Mouse (Mus musculus): ENCODE measurements around the gene Slc25a48. TPM values are rescaled to one million over a fixed set of nuclear protein-coding genes. Genes with fewer than 3 reads are reported as not detected.

Gene Slc25a48
- polyA plus RNA-seq, 1 experiment from 2014 or later, result not detected

DNA sequence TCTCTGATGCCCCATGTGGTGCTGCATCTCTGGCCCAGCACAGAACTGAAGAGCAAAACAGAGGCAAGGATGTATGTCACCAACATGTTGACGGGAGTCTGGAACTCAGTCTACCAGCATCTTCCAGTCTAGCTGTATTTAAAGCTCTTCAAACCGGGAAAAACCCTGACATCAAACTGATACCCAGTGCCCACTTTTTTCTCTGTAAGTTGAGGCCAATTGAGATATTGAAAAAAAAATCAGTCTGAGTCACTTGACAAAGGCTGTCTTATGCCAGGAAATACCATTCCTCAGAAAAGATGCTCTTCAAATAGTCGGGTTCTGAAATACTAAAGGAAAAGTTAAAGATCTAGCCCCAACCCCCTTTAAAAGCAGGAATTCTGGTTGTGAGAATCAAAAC is 44.0 kb downstream of the Slc25a48 start, which contains the start of gene Il9:
TSS of gene Il9 (minus strand) at position 101 of the 400 bp plus-strand sequence.
- H3K4me2 ChIP-seq (replicated peaks), result no peak within 1 kb of the TSS
- H3K27me3 ChIP-seq, result no peaks in the 10 kb centered on the region
- H3K4me1 ChIP-seq (replicated peaks), result no peaks in the 10 kb centered on the region
- 86% methylated on average over 3 of the region's 3 CpGs for WGBS
- no peak within 1 kb of the TSS for H3K27ac ChIP-seq
- H3K36me3 ChIP-seq, result no peaks in the 10 kb centered on the region
- no peak for ATAC-seq
- no peak within 1 kb of the TSS for H3K4me3 ChIP-seq (replicated peaks)
- H3K9me3 ChIP-seq, result no peaks in the 10 kb centered on the region
- no peak within 1 kb of the TSS for H3K9ac ChIP-seq (replicated peaks)

DNA sequence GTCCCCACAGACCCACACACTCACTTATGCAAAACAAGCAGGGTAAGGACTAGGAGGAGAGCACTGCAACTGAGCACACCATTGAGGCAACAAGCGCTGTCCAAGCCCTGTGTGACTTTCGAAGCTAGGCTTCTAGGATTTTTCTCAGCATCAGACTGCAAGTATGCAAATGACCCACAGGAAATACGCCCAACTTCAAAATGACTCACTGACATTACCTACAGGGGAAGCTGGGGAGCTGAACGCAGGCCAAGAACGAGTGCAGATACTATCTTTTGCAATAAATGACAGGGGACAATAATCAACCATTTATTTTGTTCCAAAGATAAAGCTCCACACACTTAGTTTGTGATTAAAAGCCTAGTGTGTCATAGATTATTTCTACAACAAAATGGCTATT is 49.9 kb downstream of the Slc25a48 start:
- WGBS, result 80% methylated on average over 5 of the region's 5 CpGs
- H3K4me3 ChIP-seq (replicated peaks), result no peak overlapping the region
- no peaks in the 10 kb centered on the region for H3K27me3 ChIP-seq

DNA sequence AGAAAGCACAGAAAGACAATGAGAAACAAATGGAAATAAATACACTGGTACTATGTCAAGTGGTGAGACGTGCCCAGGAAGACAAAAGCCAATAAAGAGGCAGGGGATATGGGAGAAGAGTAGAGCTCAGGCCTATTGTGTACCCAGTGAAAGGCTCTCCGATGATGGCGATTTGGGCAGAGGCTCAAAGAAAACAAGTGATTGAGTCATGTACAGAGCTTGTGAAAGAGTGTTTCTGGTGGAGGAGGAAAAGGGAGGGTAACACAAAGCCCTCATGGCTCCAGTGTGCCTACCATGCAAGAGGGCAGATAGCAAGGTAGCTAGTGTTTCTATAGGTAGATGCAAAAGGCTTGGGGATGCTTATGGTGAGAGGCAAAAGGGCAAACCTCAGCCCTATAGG is 56.3 kb downstream of the Slc25a48 start:
- no peak for ATAC-seq
- H3K27me3 ChIP-seq, result no peaks in the 10 kb centered on the region
- no peaks in the 10 kb centered on the region for H3K36me3 ChIP-seq
- H3K4me1 ChIP-seq (replicated peaks), result no peaks in the 10 kb centered on the region
- H3K4me2 ChIP-seq (replicated peaks), result no peak overlapping the region
- 0 out of 2 replicates have a peak, but pooled peaks cover 6% of the 10 kb centered on the region for H3K9me3 ChIP-seq
- H3K9ac ChIP-seq (replicated peaks), result no peak overlapping the region
- 26% methylated on average over 3 of the region's 3 CpGs for WGBS
- no peak overlapping the region for H3K27ac ChIP-seq
- no peak overlapping the region for H3K4me3 ChIP-seq (replicated peaks)

More for the DNA sequence above, 49.9 kb downstream of the Slc25a48 start:
- no peak overlapping the region for H3K4me2 ChIP-seq (replicated peaks)
- no peaks in the 10 kb centered on the region for H3K4me1 ChIP-seq (replicated peaks)
- no peak for ATAC-seq
- no peaks in the 10 kb centered on the region for H3K36me3 ChIP-seq
- H3K9ac ChIP-seq (replicated peaks), result no peak overlapping the region
- 0 out of 2 replicates have a peak, but pooled peaks cover 7% of the 10 kb centered on the region for H3K9me3 ChIP-seq
- H3K27ac ChIP-seq, result no peak overlapping the region

DNA sequence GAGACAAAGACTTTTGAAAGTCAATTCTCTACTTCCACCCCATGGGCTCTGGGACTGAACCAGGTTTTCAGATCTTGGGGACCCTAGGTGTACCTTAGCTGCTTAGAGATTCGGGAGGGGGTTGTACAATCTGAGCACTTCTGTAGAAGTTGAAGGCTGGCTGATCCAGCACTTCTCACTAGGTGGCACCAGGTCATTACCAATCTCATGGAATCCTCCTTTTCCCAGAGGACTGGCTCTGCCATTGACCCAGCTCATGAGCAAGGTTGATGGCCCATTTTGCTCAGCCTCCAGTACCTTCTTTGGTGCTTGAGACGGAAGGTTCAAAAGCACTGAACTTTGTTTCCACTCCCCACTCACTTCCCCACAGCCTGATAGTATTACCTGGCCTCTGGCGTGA is 62.0 kb downstream of the Slc25a48 start:
- 79% methylated on average over 3 of the region's 3 CpGs for WGBS
- ATAC-seq, result no peak
- no peak overlapping the region for H3K4me3 ChIP-seq (replicated peaks)
- H3K4me2 ChIP-seq (replicated peaks), result no peak overlapping the region
- H3K27ac ChIP-seq, result no peak overlapping the region
- no peaks in the 10 kb centered on the region for H3K9me3 ChIP-seq
- no peaks in the 10 kb centered on the region for H3K4me1 ChIP-seq (replicated peaks)
- no peaks in the 10 kb centered on the region for H3K36me3 ChIP-seq
- no peak overlapping the region for H3K9ac ChIP-seq (replicated peaks)
- no peaks in the 10 kb centered on the region for H3K27me3 ChIP-seq

DNA sequence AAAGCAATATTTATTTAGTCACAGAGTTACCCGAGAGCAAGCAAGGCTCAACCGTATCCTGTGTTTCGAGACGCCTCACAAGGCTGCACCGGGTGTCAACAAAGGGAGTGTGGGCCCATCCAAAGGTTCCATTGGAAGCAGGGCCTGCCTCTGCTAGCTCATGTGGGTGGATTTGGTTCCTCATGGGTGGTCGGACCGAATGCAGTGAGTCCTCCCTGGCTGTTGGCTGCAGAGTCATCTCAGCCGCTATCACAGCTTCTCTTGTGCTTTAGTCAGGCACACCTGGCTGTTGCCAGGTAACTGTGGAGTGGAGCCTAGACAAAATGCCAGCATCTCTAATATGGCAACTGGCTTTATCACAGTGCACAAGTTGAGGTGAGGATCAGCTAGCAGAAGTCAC is 62.5 kb downstream of the Slc25a48 start:
- Histone ChIP-seq H3K4me3 (replicated peaks) (no peak overlapping the region), H3K27ac (no peak overlapping the region), H3K9ac (replicated peaks) (no peak overlapping the region), H3K9me3 (no peaks in the 10 kb centered on the region), H3K27me3 (no peaks in the 10 kb centered on the region), H3K4me2 (replicated peaks) (no peak overlapping the region), H3K4me1 (replicated peaks) (no peaks in the 10 kb centered on the region), H3K36me3 (no peaks in the 10 kb centered on the region)
- no peak for ATAC-seq
- WGBS, result 91% methylated on average over 8 of the region's 8 CpGs

DNA sequence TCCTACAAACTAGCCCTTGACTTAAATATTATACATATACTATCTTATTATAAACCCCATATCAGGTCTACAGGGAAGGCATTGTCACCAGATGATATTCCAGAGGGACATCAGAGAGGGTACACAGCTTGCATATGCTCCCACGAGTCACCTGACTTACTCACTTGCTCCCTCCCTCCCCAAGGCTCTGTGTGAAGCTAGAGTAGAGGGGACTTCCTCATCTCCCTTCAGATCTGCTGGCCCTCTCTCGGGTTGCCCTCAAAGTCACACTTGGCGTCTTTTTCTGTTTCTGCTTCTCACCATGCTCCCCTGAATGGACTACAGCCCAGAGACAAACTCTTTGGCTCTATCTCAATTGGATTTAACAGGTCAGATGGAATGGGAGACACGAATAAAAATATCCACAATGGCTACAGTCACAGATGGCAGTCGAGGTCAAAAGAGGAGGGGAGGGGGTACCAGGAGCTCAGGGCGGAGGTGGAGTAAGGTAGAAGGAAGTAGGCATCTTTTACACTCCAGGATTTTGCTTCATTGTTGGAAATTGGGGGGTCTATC is 63.8 kb downstream of the Slc25a48 start:
- WGBS, result 74% methylated on average over 6 of the region's 6 CpGs
- H3K27me3 ChIP-seq, result no peaks in the 10 kb centered on the region
- no peak overlapping the region for H3K9ac ChIP-seq (replicated peaks)
- H3K36me3 ChIP-seq, result no peaks in the 10 kb centered on the region
- ATAC-seq, result no peak
- H3K4me1 ChIP-seq (replicated peaks), result no peaks in the 10 kb centered on the region
- H3K27ac ChIP-seq, result no peak overlapping the region
- no peak overlapping the region for H3K4me3 ChIP-seq (replicated peaks)
- no peak overlapping the region for H3K4me2 ChIP-seq (replicated peaks)
- H3K9me3 ChIP-seq, result no peaks in the 10 kb centered on the region

DNA sequence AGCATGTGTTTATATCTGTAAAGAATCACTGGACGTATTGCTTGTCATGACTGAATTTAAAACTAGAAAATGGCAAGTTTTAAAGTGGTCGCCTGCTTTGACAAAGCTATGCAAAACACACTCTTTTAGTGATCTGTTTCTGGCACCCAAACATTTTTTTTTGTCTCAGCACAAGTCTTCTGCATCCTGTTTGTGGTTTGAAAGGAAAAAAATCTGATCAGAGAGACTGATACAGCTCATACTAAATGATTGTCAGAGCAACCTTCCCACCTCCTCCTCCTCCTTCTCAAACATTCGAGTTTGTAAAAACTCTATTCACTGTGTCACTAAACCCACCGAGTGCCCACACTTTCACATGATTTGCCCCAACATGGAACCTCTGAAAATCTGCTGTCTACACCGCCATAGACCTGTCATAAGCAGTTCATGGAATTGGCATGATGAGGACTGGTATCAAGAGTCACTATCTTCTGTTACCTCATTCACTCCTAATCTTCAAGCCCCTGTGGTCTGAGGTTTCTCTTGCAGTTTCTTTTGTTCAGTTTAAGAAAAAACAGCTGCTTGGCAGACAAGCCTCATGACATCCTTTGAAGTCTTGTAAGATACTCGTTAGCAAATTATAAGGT is 68.8 kb downstream of the Slc25a48 start:
- Histone ChIP-seq H3K27me3 (no peaks in the 10 kb centered on the region), H3K4me2 (replicated peaks) (no peak overlapping the region), H3K9ac (replicated peaks) (no peak overlapping the region), H3K27ac (no peak overlapping the region), H3K9me3 (no peaks in the 10 kb centered on the region), H3K4me1 (replicated peaks) (no peaks in the 10 kb centered on the region), H3K4me3 (replicated peaks) (no peak overlapping the region), H3K36me3 (no peaks in the 10 kb centered on the region)
- no peak for ATAC-seq
- 80% methylated on average over 6 of the region's 6 CpGs for WGBS

DNA sequence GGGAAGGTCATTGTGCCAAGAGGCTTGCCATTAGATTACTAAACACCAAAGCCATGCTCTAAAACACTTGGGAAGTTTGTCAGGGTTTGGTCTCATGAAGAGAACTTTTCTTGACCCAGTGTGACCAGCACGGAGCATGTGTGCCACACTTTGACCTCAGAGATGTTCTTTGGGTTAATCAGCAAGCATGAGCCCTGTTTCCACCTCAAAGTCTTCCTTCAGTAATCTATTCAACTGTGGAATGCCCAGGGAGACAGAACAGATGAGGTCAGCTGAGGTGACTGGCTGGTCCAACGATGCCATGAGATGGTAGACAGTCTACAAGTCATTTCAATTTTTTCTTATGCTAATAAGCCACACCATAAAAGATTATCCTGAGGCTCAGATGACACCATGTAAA is 71.6 kb downstream of the Slc25a48 start:
- H3K9me3 ChIP-seq, result no peaks in the 10 kb centered on the region
- H3K4me2 ChIP-seq (replicated peaks), result no peak overlapping the region
- ATAC-seq, result no peak
- WGBS, result 82% methylated on average over 2 of the region's 2 CpGs
- no peak overlapping the region for H3K4me3 ChIP-seq (replicated peaks)
- H3K27me3 ChIP-seq, result no peaks in the 10 kb centered on the region
- no peaks in the 10 kb centered on the region for H3K36me3 ChIP-seq
- H3K9ac ChIP-seq (replicated peaks), result no peak overlapping the region
- H3K27ac ChIP-seq, result no peak overlapping the region
- no peaks in the 10 kb centered on the region for H3K4me1 ChIP-seq (replicated peaks)

DNA sequence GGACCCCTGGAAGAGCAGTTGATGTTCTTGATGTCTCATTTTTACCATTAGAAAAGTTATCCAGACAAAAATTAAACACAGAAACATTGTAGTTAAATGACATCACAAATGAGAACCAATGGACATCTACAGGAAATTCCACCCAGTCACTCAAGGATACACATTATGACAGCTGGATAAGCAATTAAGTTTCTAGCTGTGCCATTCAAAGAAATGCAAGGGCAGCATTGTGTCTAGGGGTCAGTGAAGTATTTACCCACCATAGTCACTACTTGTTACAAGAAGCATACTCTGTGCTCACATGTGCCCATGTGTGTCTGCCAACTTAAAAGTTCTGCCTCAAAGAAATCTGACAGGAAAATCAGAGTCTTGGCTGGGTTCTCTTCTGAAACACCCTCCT is 75.4 kb downstream of the Slc25a48 start:
- Histone ChIP-seq H3K27ac (no peak overlapping the region), H3K27me3 (no peaks in the 10 kb centered on the region)
- ATAC-seq, result no peak

DNA sequence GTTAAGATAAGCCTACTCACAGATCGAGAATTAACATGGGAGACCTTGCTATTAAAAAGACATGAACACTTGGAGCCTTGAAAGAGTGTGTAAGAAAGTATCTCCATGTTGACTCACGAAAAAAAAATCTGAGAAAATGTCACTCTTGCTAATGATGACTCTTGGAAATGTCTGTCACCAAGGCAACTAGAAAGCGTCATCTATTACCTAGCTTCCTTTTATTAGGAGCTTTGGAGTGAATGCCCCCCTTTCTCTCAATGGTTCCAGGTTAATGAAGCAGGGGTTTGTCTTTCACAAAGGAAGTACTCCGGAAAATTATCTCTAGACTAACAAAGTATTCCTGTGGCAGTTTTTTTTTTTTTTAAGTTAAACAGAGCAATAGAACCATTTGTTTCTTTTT is 78.2 kb downstream of the Slc25a48 start:
- Histone ChIP-seq H3K27ac (no peak overlapping the region), H3K4me2 (replicated peaks) (no peak overlapping the region), H3K4me1 (replicated peaks) (0 out of 2 replicates have a peak, but pooled peaks cover 5% of the 10 kb centered on the region), H3K27me3 (no peaks in the 10 kb centered on the region), H3K36me3 (no peaks in the 10 kb centered on the region), H3K4me3 (replicated peaks) (no peak overlapping the region), H3K9me3 (no peaks in the 10 kb centered on the region), H3K9ac (replicated peaks) (no peak overlapping the region)
- WGBS, result 61% methylated on average over 4 of the region's 4 CpGs
- ATAC-seq, result no peak

More for the DNA sequence above, 75.4 kb downstream of the Slc25a48 start:
- no peaks in the 10 kb centered on the region for H3K9me3 ChIP-seq
- no peak overlapping the region for H3K4me2 ChIP-seq (replicated peaks)
- no peak overlapping the region for H3K9ac ChIP-seq (replicated peaks)
- no peak overlapping the region for H3K4me3 ChIP-seq (replicated peaks)
- H3K36me3 ChIP-seq, result no peaks in the 10 kb centered on the region
- 0 out of 2 replicates have a peak, but pooled peaks cover 5% of the 10 kb centered on the region for H3K4me1 ChIP-seq (replicated peaks)

DNA sequence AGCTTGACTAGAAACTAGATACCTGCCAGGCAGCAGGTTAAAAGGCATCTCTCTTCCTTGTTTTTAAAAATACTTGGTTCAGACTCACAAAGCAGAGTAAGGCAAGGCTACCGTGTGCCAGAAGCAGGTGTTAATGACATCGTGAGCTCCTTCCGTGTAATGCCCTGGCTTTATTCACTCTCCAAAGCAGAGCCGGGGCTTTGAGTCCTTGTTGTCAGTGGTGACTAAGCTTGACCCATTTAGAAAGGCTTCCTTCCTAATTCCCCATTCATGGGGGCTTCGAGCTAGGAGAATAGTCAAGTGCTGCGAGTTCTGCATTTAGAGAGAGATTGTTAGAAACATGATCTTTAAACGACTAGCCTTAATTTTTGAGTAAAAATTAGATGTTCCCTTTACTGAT is 78.7 kb downstream of the Slc25a48 start:
- no peak overlapping the region for H3K4me3 ChIP-seq (replicated peaks)
- H3K27me3 ChIP-seq, result no peaks in the 10 kb centered on the region
- H3K9ac ChIP-seq (replicated peaks), result no peak overlapping the region
- H3K4me1 ChIP-seq (replicated peaks), result 0 out of 2 replicates have a peak, but pooled peaks cover 5% of the 10 kb centered on the region
- H3K27ac ChIP-seq, result no peak overlapping the region
- no peak overlapping the region for H3K4me2 ChIP-seq (replicated peaks)
- H3K36me3 ChIP-seq, result no peaks in the 10 kb centered on the region
- H3K9me3 ChIP-seq, result no peaks in the 10 kb centered on the region
- no peak for ATAC-seq
- WGBS, result 13% methylated on average over 7 of the region's 7 CpGs

DNA sequence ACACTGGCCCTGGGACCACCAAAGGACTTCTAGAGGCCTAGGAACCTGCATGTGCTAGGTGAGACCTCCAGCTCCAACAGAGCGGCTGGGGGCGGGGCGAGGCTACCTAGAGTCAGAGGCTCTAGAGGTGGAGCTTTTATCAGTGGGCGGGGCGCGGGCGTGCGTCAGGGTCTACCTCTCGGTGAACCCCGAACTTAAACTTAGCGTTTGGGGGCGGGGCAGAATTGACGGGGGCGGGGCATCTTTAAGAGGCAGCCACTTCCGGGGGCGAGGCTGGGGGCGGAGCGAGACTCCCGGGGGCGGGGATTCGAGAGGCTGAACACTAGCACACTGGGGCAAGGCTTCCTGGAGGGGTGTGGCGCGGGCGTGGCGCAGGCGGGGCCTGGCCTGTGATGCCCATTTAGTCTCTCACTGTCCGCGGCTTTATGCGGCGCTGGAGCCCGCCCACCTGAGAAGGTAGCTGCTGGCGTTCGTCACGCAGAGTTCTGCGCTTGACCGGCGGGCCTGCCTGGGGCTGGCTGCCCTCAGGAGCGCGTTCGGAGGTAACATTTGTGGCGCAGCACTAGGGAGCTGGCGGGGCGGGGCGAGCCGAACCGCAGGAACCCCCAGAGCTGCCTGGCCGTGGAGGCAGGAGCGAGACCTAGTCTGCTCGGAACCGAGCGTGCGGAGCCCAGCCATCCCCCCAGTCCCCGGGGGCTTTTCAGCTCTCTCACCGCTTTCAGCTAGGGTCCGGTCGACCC is 84.1 kb downstream of the Slc25a48 start, which contains the start of gene Fbxl21:
TSS of gene Fbxl21 (plus strand) at position 392 of the 740 bp plus-strand sequence.
- ATAC-seq, result peak; percentile 99
- Histone ChIP-seq H3K4me3 (replicated peaks) (peak within 1 kb of the TSS; percentile 71), H3K9ac (replicated peaks) (peak within 1 kb of the TSS; percentile 75), H3K9me3 (no peaks in the 10 kb centered on the region), H3K4me1 (replicated peaks) (no peaks in the 10 kb centered on the region), H3K27me3 (no peaks in the 10 kb centered on the region), H3K27ac (no peak within 1 kb of the TSS), H3K4me2 (replicated peaks) (peak within 1 kb of the TSS; percentile 85), H3K36me3 (no peaks in the 10 kb centered on the region)
- 3% methylated on average over 56 of the region's 56 CpGs for WGBS

Measured in midbrain, embryonic 13.5 days (tissue).